Mouse (Mus musculus) ovary, postnatal 14 days (tissue): ENCODE measurements around the gene Mpz.

ENCODE experiments used
- DNase-seq: peaks from one replicate; pipeline ENCODE4 v3.0.0; 2022; ENCODE audit warnings: low spot score

Mpz gene

DNA sequence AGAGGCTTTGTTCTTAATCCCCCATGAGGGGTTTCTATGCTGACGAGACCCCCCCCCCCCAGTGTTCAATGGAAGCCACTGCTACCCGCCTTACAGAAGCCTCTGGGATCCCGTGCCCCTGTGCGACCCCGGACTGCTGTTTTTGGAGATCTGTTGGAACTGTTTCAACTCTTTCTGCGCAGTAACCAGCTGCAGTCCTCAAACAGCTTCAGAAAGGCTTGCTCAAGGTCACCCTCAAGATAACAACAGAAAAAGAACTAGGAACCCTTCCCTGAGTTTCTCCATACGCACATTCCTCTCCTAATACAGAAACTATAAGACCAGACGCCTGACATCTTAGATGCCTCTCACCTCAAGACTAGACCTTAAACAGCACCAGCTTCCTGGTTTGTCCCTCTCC, 38.5 kb downstream of the Mpz start:
- no peak for DNase-seq

DNA sequence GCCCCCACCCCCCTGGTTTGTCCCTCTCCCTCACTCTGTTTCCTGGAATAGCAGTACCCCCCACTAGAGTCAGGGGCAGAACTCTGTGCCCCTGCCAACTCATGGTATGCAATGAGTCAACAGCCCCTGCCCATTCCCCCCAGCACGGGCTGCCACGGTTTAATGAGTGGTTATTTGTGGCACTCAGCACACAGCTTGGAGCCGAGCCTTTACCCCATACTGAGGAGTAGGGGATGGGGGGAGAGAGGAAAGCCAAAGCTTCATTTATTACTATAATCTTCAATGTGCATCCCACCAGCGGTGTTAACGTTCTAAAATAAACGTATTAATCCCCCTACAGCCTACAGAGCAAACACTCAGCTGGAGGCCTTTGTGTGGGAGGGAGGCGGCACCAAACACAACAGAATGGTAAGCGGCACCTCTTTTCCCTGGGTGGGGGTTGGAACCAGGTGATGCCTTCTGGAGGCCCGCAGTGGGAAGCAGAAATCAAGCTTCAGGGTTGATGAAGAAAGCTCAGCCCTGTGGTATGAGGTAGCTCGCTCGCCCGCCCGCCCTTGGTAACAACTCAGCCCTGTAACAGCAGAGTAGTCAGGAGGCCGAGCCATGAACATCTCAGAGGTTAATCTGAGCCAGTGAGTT, 39.1 kb downstream of the Mpz start:
- DNase-seq: no peak

DNA sequence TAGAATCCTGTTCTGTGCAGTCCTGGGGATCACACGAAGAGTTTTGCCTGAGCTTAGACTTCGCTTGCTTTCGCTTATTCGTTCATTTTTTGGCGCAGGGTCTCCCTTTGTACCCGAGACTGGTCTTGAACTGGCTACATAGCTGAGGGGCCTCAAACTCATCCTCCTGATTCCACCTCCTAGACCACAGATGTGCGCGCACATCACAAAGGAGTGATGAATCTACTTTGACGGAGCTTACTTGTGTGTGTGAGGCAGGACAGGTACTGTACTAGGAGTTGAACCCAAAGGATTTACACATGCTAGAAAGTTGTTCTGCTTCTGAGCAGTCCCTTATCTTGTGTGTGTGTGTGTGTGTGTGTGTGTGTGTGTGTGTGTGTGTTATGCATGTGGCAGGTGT, 40.3 kb downstream of the Mpz start:
- no peak for DNase-seq

DNA sequence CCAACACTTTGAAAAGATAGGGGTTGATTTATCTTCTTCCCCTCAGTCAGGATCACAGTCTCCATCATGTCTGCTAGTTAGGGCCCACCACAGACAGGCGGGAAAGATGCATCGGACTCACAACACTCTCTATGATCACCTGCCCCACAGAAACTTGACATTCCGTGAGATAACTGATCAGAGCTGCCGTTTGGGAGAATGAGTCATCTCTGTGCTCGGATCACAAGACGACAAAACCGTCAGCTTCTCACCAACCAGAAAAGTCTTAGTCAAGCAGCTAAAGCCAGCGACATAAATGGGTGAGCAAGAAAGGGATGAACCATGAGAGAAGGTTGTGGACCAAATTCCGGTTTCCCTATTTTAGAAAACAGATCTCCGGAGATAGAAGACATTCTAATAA, 41.8 kb downstream of the Mpz start:
- no peak for DNase-seq

DNA sequence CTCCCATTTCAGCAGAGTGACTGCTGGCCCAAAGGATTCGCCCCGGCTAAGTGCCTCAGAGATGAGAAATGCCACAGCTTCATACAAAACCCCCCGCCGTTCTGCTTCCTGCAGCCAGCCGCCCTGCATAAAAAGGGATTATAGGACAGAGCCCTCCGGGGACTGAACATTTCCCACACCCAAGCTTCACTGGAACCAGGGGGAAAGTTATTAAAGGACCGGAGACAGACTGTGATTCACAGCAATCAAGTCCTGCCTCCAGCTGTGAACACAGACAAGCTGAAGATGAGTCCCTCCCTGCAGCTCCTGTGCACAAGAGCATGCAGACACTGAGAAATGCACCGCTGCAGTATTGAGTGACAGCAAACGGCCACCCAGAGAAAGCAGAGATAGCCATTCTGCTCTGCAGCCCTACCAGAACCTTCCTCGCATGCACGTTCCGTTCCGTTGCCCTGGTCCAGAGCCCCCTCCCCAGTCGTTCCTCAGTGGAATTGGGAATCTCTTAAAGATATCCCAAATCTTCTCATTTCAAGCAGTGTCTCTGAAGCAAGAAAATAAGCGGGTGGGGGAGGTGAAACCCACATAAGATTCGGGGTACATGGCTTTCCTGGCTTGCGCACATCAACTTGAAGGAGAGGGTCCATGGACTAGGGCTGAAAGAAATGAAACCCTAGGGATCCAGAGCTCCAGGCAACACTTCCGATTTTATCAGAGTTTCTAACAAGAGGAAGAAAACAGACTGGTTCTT, 42.8 kb downstream of the Mpz start:
- no peak for DNase-seq

DNA sequence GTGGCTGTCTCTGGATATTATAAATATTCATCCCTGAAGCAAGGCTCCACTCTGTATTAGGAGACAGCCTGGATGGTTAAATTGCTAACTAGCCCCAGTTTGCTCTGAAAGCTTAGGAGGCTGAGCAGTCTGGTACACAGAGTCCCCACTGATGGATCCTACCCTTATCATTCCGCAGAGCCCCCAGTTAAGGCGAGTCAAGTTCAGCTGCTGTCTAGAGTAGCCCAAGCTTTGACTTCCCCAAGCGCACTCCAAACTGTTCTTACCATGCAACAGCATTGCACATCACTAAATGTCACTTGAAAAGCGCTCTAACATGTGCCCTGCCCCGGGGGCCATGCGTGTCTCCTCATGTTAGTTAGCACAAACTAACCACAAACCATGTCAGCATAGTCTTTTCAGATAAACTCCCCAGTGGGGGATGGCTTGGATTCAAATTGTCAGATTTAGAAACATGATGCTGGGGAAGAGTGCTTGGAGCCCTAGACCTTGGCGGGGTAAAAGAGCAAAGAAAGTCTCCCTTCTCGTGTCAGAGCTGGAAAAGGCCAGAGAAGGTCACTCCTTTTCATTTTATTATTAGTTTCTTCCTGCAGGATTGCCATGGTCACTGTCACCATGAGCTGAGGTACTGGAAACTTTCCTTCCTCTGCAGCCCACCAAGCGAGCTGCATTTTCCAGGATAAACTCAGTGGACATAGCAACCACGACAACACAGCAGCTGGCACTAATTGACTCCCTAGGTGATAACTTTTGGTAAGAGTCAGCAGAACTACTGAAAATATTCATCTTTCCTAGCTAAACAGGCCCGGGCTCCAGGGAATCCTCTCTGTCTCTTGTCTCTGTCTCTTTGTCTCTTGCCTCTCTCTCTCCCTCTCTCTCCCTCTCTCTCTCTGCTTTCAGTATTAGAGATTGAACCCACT, 43.7 kb downstream of the Mpz start:
- DNase-seq: no peak

DNA sequence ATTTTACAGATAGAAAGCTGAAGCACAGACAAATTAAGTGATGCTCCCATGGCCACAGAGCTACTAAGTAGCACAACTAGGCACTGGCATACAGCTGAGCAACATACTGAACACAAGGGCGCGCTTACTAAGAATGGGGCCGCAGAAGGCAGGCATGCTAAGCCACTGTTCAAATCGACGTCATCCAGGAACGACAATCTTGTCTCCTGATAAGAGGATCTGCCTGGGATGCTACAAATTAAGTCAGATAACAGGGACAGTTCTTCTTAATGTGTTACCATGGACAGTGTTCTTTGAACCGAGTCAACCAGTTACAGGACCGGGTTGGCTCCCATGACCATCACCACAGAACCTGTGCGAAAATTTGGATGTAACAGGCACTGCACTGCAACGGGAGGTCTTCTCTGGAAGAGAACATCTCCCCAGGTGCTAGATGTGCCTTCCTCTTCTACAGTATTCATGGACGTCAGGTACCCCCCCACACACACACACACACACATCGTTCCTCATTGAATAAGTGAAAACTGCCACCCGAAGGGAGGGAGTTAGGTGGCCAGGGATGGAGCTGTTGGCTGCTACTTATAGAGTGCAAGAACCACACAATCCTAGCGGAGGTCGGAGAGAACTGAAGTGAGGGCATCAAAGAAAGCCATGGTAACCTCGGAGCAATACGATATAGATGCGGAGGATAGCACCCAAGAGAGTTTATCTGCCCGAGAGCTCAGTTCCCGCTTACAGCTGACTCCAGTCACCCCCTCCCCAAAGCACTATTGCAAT, 44.7 kb downstream of the Mpz start:
- no peak for DNase-seq

DNA sequence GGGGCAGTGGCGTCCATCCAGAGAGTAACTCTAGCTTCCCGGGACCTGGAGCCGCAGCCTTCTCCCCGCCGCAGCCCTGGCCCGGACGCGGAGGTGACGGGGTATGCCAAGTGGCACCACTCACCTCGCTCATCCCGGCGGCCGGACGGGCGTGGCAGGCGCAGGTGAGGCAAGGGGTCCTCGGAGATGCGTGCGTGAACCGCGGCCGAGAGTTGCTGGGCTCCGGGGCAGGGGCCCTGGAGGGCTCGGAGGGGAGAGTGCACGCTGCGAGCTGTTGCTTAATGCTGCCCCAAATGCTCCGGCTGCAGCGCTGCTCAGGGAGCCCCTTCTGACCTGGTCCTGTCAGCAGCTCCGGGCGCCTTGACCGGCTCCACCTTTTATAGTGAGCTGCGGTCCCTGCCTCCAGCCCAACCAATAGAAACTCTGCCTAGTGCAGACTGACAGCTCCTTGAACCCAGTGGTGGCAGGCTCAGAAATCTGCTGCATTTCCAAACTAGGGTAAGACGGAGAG, 45.4 kb downstream of the Mpz start, which contains the start of gene Pcp4l1:
TSS of gene Pcp4l1 (minus strand) at position 382 of the 511 bp plus-strand sequence.
- peak; percentile 37 for DNase-seq

DNA sequence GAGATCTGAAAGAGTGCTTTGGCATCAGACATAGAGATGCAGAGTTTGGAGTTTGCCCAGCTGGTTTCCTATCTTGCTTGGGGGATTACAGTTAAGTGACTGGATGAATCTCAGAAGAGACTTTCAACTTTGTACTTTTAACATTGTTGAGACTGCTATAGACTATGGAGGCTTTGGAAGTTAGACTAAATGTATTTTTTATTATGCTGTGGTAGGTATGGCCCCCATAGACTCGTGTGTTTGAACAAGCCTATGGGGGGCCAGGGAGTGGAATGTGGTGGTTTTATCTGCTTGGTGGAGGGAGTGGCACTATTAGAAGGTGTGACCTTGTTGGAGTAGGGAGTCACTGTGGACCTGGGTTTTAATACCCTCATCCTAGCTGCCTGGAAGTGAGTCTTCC, 49.0 kb downstream of the Mpz start:
- DNase-seq: no peak

DNA sequence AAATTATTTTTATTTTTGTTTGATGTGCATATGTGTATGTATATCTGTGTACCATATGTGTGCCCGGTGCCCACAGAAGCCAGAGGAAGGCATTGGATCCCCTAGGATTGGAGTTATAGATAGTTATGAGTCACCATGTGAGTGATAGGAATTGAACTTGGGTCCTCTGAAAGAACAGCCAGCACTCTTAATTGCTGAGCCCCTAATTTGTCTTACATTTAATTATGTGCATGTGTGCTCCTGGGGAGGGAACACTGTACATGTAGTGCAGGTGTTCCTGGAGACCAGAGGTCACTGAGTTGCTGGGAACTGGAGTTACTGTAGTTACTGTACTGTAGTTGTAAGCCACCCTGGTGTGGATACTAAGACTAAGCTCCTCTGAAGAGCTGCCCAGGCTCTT, 50.3 kb downstream of the Mpz start:
- DNase-seq: no peak

DNA sequence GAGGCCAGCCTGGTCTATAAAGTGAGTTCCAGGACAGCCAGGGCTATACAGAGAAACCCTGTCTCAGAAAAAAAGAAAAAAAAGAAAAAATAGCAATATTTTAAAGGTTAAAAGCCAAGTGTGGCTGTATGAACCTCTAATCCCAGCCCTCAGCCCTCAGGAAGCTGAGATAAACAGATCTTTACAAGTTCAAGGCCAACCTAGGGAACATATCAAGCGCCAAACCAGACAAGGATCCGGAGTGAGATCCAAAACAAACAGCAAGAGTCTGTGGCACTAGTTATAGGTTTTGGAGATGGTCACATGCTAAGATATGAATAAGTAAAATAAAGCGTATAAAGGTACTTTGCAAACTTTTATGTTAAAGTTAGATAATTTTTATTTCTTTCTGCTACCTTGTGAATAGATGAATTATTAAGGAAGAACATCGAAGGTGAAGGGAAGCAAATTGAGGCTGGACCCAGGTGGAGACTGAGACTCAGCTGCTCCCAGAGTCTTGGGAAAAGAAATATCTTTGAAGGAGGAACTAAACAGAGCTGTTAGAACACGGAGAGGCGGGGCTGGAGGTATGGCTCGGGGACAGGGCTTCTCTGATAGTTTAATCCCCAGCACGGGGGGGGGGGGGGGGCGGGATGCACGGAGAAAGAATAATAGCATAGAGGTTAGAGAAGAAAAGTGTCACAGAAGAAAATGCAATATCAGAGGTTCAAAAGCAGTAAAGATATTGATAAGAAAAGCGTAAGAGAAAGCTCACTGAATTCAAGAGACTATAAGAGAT, 53.1 kb downstream of the Mpz start:
- DNase-seq: no peak

DNA sequence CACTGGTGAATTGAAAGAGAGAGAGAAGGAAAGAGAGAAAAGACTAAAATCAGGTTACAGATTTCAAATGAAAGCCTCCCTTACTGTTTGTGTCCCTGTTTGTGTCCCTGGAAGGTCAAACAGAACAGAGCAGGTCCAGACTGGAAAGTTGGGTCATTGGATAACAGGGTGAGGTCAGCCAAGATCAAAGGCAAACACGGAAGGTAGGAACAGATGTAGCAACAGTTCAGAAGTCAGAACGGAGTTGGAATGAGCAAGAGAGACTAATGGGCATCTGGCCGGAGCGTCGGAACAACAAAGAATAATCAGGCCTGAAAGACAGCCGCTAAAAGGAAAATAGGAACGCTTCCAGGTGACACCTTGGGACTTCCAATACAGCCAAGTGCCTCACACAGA, 53.7 kb downstream of the Mpz start:
- no peak for DNase-seq

DNA sequence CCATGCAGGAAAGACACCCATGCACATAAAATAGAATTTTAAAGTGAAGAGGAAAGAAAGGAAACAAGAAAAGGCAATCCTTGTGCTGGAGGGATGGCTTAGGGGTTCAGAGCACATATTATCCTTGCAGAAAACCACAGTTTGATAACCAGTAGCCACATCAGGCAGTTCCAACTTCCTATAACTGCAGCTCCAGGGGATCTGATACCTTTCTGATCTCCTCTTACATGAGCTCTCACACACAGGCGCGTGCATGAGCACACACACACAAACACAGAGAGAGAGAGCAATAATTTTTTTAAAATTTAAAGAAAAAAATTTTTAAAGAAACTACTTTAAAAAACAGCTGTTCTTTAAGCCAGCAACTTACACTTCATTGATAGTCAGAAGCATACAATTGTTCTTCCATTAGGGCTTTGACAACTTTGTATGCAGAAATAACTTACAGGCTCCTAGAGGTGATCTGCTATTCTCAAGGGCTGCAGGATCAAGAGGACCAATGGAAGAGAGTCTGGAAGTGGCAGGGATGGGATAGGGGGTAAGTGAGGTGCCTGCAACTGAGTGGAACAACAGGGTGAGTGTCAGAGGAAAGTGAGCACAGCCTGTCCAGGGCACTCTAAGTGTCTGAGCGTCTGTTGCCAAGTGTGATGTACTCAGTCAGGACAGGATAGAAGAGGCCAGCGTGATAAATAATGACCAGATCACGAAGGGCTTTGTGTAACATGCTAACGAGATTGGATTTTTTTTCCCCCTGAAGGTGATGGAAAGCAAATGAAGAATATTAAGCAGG, 55.4 kb downstream of the Mpz start:
- DNase-seq: no peak

DNA sequence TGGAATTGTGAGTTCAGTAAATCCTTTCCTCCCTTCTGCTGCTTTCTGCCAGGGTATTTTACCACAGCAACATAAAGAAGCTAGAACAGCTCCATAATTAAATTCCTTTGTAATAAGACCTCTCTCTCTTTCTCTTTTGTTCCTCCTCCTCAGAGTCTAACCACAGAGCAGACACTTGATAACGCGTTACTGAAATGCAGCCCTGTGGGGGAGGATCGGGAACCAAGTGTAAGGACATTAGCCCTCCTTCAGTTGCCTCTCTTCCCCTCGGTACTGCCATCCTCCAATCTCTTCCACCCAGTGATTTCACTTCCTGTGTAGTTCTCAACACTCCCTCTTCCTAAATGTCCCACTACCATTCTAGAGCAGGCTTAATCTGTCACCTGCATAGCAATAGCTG, 58.9 kb downstream of the Mpz start:
- DNase-seq: no peak
